Mouse (Mus musculus) large intestine, adult 2 months (tissue): ENCODE results near the gene Scfd2. TPM values are rescaled to one million over a fixed set of nuclear protein-coding genes. Genes with fewer than 3 reads are reported as not detected.

Experiments
- DNase-seq: peaks from one replicate; pipeline ENCODE4 v3.0.0-alpha.2; 2012; ENCODE audit warnings: low read depth, low spot score
- WGBS: fragments of 180-500 bp; shearing (Covaris S2); methylation state at CpG from one replicate; pipeline ENCODE4 v1.1.7; 2018; 5-methylcytosine and 5-hydroxymethylcytosine counted together
- polyA plus RNA-seq: library from polyadenylated mRNA; depleted of rRNA; stranded (reverse); fragments of >200 nt; gene quantifications from 2 replicates; pipeline ENCODE4 v1.2.3, GENCODE M21; 2012; rRNA removed

Scfd2 gene
- polyA plus RNA-seq, 1 experiment: 13.4 TPM

- 77% methylated on average over 3 of the region's 3 CpGs for WGBS
Observed at GRCm38 (mm10) chr5:74166642-74167041, 364.9 kb downstream of the Scfd2 start.

GRCm38 (mm10) chr5:74164547-74164946 lies 367.0 kb downstream of the Scfd2 start:
- no peak for DNase-seq
- WGBS: 88% methylated on average over 7 of the region's 7 CpGs

More at GRCm38 (mm10) chr5:74166642-74167041, 364.9 kb downstream of the Scfd2 start:
- no peak for DNase-seq

- WGBS: 48% methylated on average over 6 of the region's 6 CpGs
- peak; percentile 25 for DNase-seq
Observed at GRCm38 (mm10) chr5:74163141-74163540, 368.4 kb downstream of the Scfd2 start.

GRCm38 (mm10) chr5:74162013-74162412 lies 369.5 kb downstream of the Scfd2 start:
- DNase-seq: no peak
- WGBS: 81% methylated on average over 3 of the region's 3 CpGs

GRCm38 (mm10) chr5:74161297-74161926 lies 370.1 kb downstream of the Scfd2 start:
- 17% methylated on average over 15 of the region's 15 CpGs for WGBS
- peak; percentile 33 for DNase-seq

GRCm38 (mm10) chr5:74160349-74160748 lies 371.2 kb downstream of the Scfd2 start:
- 88% methylated on average over 4 of the region's 4 CpGs for WGBS
- no peak for DNase-seq

- WGBS: 59% methylated on average over 7 of the region's 7 CpGs
- DNase-seq: no peak
Observed at GRCm38 (mm10) chr5:74159906-74160305, 371.7 kb downstream of the Scfd2 start.

- DNase-seq: no peak
- 82% methylated on average over 6 of the region's 6 CpGs for WGBS
Observed at GRCm38 (mm10) chr5:74158929-74159632, 372.5 kb downstream of the Scfd2 start.

- DNase-seq: no peak
- WGBS: 84% methylated on average over 7 of the region's 7 CpGs
Observed at GRCm38 (mm10) chr5:74155860-74156351, 375.7 kb downstream of the Scfd2 start.

Other genes starting within 250 kb of the Scfd2 start
- gene Fip1l1, start 3.7 kb upstream of the Scfd2 start, polyA plus RNA-seq: 16.1 and 16.2 TPM in 2 replicates
- 16.3 and 22.5 TPM in 2 replicates for gene Lnx1, start 171.2 kb upstream of the Scfd2 start, polyA plus RNA-seq